Mouse (Mus musculus) 416B (cell line): ENCODE measurements around the gene Capn10.

Source experiments
- DNase-seq: peaks from one replicate; pipeline ENCODE4 v3.0.0; 2011; ENCODE audit warnings: low read depth

Capn10 gene

GRCm38 (mm10) chr1:92976141-92976566 lies 42.0 kb downstream of the Capn10 start:
- DNase-seq: no peak

GRCm38 (mm10) chr1:92978645-92979044 lies 44.5 kb downstream of the Capn10 start:
- DNase-seq: no peak

GRCm38 (mm10) chr1:92979073-92979602 lies 45.0 kb downstream of the Capn10 start:
- DNase-seq: no peak

GRCm38 (mm10) chr1:92981056-92981845 lies 47.1 kb downstream of the Capn10 start:
- no peak for DNase-seq

DNA sequence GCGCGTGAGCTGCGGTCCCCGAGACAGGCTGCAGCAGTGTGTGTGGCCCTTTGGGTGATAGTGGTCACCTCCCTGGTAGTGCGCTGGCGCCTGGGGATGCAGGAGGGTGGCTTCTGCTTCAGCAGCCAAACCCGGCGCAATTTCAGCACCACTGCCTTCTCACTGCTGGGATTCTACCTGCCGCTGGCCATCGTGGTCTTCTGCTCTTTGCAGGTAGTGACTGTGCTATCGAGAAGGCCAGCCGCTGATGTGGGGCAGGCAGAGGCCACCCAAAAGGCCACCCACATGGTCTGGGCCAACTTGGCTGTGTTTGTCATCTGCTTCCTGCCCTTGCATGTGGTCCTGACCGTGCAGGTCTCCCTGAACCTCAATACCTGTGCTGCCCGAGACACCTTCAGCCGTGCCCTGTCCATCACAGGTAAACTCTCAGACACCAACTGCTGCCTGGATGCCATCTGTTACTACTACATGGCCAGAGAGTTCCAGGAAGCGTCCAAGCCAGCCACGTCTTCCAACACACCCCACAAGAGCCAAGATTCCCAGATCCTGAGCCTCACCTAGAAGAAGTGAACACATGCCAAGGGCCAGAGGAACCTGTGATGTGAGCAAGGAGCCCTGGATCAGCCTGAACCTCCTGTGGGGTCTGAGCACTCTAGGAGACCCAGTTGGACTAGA lies 48.9 kb downstream of the Capn10 start:
- no peak for DNase-seq

- DNase-seq: no peak
Observed at GRCm38 (mm10) chr1:92984999-92985398, 50.8 kb downstream of the Capn10 start.

- DNase-seq: no peak
Observed at GRCm38 (mm10) chr1:92988894-92989293, 54.7 kb downstream of the Capn10 start.

DNA sequence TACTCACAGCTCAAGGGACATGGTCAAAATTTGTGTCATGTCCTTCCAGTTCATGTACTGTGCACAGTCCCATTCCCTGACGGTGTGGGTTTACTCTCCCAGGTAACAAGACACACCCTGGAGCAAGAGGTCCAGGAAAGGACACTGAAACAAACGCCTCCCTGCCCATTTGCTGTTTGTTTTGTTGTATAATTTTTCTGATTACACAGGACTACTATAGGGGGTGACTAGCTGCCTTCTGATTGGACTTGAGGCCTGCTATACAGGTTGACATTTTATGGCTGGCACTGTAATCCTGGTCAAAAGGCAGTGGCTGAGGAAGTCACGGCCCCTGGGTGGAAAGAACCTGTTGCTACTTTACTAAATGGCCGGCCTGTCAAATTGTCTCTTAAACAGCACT lies 55.7 kb downstream of the Capn10 start:
- DNase-seq: no peak

GRCm38 (mm10) chr1:92992214-92992855 lies 58.2 kb downstream of the Capn10 start:
- DNase-seq: no peak

GRCm38 (mm10) chr1:92992880-92993279 lies 58.7 kb downstream of the Capn10 start:
- no peak for DNase-seq
